Mouse (Mus musculus): ENCODE results near the gene Snrpa1. TPM values are rescaled to one million over a fixed set of nuclear protein-coding genes. Genes with fewer than 3 reads are reported as not detected.

Snrpa1 gene
- polyA plus RNA-seq, 1 experiment from 2014 or later, result 145 TPM

DNA sequence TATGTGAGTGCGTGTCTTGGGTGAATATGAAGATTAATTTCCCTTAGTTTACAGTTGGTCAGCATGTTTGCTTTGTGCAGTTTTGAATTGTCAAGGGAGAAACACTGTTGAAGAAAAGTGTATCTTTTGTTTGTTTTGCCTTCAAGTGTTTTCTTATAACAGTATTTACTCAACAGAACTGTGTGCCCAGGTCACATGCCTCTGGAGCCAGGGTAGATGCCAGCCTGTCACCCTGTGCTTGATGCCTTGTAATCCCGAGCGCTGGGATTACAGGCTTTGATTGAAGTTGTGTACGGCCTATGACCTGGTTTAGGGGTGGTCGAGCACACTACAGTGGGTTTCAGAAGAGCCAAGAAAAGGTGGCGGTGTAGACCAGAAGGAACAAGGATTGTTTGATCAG is 25.0 kb downstream of the Snrpa1 start:
- H3K9me3 ChIP-seq, result no peaks in the 10 kb centered on the region
- peaks cover 59% of the 10 kb centered on the region for H3K36me3 ChIP-seq
- no peak overlapping the region for H3K4me3 ChIP-seq
- H3K27ac ChIP-seq, result 0 out of 2 replicates have a peak overlapping the region, but pooled peaks have one; percentile 3
- ATAC-seq (ENCODE audit: insufficient number of reproducible peaks, low FRiP score, low TSS enrichment, low read depth), result no peak
- no peak overlapping the region for H3K9ac ChIP-seq
- H3K27me3 ChIP-seq, result no peaks in the 10 kb centered on the region
- H3K4me1 ChIP-seq, result peaks cover 19% of the 10 kb centered on the region
- no peak overlapping the region for H3K4me2 ChIP-seq
- 86% methylated on average over 6 of the region's 6 CpGs for WGBS

DNA sequence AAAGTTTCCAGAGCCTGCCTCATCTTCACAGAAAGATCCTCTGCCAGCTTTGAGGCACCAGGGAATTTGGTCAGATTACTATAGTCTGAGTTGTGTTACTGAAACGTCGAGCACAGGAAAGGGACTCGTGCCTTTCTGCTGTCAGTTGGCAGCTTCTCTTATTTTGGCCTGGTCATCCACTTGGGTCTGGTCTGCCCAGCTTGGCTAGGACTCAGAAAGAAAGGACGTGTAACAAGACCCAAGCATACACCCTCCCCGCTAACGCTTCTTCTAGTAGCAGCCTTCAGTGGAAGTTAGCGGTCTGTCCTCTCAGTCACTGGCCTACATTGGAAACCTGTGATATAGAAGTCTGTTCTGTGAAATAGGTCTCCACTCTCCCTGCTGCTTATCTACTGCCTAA is 25.7 kb downstream of the Snrpa1 start:
- H3K36me3 ChIP-seq, result peaks cover 65% of the 10 kb centered on the region
- whole genome bisulfite sequencing, result 81% methylated on average over 7 of the region's 7 CpGs
- H3K4me2 ChIP-seq, result no peak overlapping the region
- H3K27me3 ChIP-seq, result no peaks in the 10 kb centered on the region
- no peaks in the 10 kb centered on the region for H3K9me3 ChIP-seq
- H3K9ac ChIP-seq, result no peak overlapping the region
- H3K27ac ChIP-seq, result 0 out of 2 replicates have a peak overlapping the region, but pooled peaks have one; percentile 3
- peaks cover 17% of the 10 kb centered on the region for H3K4me1 ChIP-seq
- ATAC-seq (ENCODE audit: insufficient number of reproducible peaks, low FRiP score, low TSS enrichment, low read depth), result no peak
- no peak overlapping the region for H3K4me3 ChIP-seq

DNA sequence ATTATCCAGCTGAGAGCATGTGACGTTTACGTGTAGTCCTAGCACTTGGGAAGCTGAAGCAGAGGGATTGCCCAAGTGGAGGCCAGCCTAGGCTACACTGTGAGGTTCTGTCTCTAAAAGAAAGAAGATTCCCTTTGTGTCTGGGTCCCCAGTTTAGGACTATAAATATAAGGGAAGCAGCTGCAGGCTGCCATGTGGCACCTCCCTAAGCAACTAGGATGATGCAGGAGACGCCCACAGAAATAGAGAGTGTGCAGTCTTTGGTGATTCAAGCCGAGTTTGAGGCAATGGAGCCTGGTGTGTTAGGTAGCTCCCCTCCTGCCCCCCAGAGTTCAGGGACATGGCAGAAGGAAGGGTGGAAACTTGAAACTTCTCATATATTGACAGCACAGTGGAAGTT is 28.8 kb downstream of the Snrpa1 start:
- Histone ChIP-seq H3K4me3 (no peak overlapping the region), H3K4me1 (no peaks in the 10 kb centered on the region), H3K36me3 (peaks cover 94% of the 10 kb centered on the region), H3K9ac (no peak overlapping the region), H3K27me3 (no peaks in the 10 kb centered on the region), H3K27ac (no peak overlapping the region), H3K9me3 (no peaks in the 10 kb centered on the region), H3K4me2 (no peak overlapping the region)
- no peak for ATAC-seq (ENCODE audit: insufficient number of reproducible peaks, low FRiP score, low TSS enrichment, low read depth)
- WGBS, result 88% methylated on average over 4 of the region's 4 CpGs

DNA sequence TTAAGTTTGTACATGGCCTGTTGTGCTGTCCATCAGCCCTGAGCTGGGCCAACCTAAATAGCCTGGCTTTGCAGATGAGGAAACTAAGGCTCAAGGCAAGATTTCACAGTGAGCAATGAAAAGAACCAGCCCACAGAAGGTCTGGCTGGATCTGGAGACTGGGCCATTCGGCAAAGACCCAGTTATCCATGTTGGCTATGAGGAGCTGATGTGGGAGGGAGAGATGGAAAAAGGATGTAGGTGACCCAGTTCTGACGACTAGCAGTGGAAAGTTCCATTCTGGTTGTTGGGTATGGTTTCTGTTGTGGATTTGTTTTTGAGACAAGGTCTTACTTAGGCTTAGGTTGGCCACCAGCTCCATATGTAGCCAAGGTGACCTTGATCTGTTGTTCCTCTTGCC is 29.3 kb downstream of the Snrpa1 start:
- Histone ChIP-seq H3K9ac (no peak overlapping the region), H3K4me3 (no peak overlapping the region), H3K4me1 (no peaks in the 10 kb centered on the region), H3K36me3 (peaks cover 91% of the 10 kb centered on the region), H3K27me3 (no peaks in the 10 kb centered on the region), H3K4me2 (no peak overlapping the region), H3K9me3 (no peaks in the 10 kb centered on the region), H3K27ac (no peak overlapping the region)
- 88% methylated on average over 2 of the region's 2 CpGs for WGBS
- ATAC-seq (ENCODE audit: insufficient number of reproducible peaks, low FRiP score, low TSS enrichment, low read depth), result no peak

DNA sequence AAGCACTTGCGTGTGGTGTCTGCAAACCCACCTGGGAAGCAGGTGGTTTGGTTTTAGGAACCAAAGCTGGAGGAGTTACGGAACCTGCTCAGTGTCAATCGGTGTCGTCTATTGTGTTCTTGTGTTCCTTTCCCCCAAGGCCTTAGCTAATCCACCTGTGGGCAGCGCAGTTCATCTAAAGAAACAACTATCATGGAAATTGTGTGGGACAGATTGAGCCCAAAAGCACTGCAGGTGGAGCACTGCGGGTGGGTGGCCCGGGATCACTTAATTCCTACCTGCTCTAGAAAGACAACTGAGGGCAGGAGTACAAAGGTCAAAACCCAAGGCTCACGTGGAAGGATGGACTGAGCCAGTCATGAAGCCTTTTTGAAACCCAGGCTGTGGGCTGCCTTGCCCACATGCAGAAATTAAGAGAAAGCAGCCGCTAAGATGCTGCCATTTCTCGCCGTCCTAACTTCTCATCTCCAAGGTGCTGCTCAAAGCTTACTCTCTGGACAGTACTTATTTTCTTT is 31.9 kb downstream of the Snrpa1 start:
- WGBS, result 84% methylated on average over 11 of the region's 11 CpGs
- no peaks in the 10 kb centered on the region for H3K4me1 ChIP-seq
- H3K27ac ChIP-seq, result no peak overlapping the region
- no peak overlapping the region for H3K4me3 ChIP-seq
- H3K36me3 ChIP-seq, result peaks cover 66% of the 10 kb centered on the region
- no peak for ATAC-seq (ENCODE audit: insufficient number of reproducible peaks, low FRiP score, low TSS enrichment, low read depth)
- H3K9ac ChIP-seq, result no peak overlapping the region
- no peaks in the 10 kb centered on the region for H3K27me3 ChIP-seq
- no peak overlapping the region for H3K4me2 ChIP-seq
- no peaks in the 10 kb centered on the region for H3K9me3 ChIP-seq

DNA sequence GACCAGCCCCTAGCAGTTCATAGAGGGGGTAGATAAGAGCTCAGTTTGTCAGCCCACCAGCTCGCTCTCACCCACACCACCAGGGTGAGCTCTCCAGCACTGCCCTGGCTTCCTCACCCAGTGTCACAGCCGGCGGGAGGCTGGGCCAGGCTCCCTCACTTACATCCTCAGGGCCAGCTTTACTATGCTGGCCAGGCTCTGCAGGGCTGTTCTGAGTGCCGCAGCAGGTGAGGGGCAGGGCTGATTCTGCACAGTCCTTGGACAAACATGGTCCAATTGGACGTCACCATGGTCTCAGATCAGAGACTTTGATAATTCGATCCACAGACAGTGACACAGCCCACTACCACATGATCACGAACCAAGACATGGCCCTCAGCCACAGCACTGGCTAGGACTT is 32.8 kb downstream of the Snrpa1 start:
- H3K9ac ChIP-seq, result no peak overlapping the region
- no peaks in the 10 kb centered on the region for H3K4me1 ChIP-seq
- 87% methylated on average over 7 of the region's 7 CpGs for WGBS
- H3K36me3 ChIP-seq, result peaks cover 58% of the 10 kb centered on the region
- H3K27me3 ChIP-seq, result no peaks in the 10 kb centered on the region
- H3K27ac ChIP-seq, result no peak overlapping the region
- no peak overlapping the region for H3K4me2 ChIP-seq
- H3K4me3 ChIP-seq, result no peak overlapping the region
- no peak for ATAC-seq (ENCODE audit: insufficient number of reproducible peaks, low FRiP score, low TSS enrichment, low read depth)
- no peaks in the 10 kb centered on the region for H3K9me3 ChIP-seq

DNA sequence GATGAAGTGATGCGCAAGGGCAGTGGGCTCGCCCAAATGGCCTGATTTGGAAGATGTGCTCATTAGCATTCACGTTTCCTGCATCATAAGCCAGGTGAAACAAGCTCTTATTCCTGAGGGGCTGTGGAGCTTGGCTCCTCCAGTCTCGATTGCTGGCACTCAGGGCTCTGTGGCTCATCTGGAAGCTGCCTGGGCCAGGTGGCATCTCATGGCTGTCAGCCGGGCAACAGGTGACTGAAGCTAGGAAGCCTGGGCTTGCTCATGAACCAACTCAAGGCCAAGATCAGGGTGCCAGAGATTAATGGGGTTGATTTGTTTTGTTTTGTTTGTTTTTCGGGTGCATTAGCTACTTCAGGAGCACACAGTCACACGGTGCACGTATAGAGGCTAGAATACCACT is 33.9 kb downstream of the Snrpa1 start:
- H3K9ac ChIP-seq, result no peak overlapping the region
- H3K9me3 ChIP-seq, result no peaks in the 10 kb centered on the region
- 87% methylated on average over 8 of the region's 8 CpGs for WGBS
- no peak overlapping the region for H3K4me2 ChIP-seq
- H3K36me3 ChIP-seq, result peaks cover 47% of the 10 kb centered on the region
- no peaks in the 10 kb centered on the region for H3K4me1 ChIP-seq
- no peak overlapping the region for H3K27ac ChIP-seq
- no peak overlapping the region for H3K4me3 ChIP-seq
- ATAC-seq (ENCODE audit: insufficient number of reproducible peaks, low FRiP score, low TSS enrichment, low read depth), result no peak
- H3K27me3 ChIP-seq, result no peaks in the 10 kb centered on the region

DNA sequence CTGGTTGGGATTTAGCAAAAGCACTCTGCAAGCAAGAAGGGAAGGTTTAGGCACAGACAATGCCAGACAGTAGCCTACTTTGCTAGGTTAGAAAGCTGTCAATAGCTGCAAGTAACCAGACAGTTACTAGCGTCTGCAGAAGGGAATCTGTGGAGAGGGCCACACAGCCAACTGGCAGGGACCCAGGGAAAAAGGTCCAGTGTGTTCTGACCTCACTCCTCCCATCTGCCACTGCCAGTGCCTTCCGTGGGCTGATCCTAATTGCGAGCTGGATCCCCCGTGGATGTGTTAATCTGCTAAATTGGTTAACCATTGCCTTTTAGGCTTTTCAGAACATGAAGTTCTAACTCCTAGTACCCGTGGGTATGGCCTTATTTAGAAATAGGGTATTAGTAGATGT is 35.3 kb downstream of the Snrpa1 start:
- Histone ChIP-seq H3K9ac (no peak overlapping the region), H3K27me3 (no peaks in the 10 kb centered on the region), H3K4me3 (no peak overlapping the region), H3K36me3 (peaks cover 33% of the 10 kb centered on the region), H3K4me2 (no peak overlapping the region), H3K9me3 (no peaks in the 10 kb centered on the region), H3K4me1 (no peaks in the 10 kb centered on the region), H3K27ac (no peak overlapping the region)
- WGBS, result 66% methylated on average over 5 of the region's 5 CpGs
- no peak for ATAC-seq (ENCODE audit: insufficient number of reproducible peaks, low FRiP score, low TSS enrichment, low read depth)

DNA sequence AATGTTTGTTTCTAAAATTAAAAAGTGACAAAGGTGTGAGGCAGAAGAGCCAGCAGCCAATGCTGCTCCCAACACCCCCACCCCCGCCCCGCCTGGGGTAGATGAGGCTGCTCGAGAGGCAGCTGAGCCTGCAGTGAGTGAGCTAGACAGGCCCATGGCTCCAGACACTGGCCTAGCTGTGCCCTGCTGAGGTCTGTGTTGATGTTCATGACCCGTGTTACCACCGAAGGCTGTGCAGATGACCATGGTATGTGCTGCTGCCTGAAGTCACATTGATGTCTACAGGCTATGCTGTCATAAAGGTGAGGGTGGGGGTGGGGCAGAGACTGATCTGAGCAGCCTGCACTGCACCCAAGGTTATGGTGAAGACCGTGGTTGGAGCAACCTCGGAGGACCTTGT is 40.0 kb downstream of the Snrpa1 start:
- no peak overlapping the region for H3K4me3 ChIP-seq
- no peak overlapping the region for H3K4me2 ChIP-seq
- 0 out of 2 replicates have a peak, but pooled peaks have one; percentile 45 for ATAC-seq (ENCODE audit: insufficient number of reproducible peaks, low FRiP score, low TSS enrichment, low read depth)
- no peaks in the 10 kb centered on the region for H3K9me3 ChIP-seq
- H3K36me3 ChIP-seq, result no peaks in the 10 kb centered on the region
- no peak overlapping the region for H3K27ac ChIP-seq
- WGBS, result 78% methylated on average over 7 of the region's 7 CpGs
- H3K4me1 ChIP-seq, result no peaks in the 10 kb centered on the region
- peaks cover 5% of the 10 kb centered on the region; the same call in 1 of the 2 replicates for H3K27me3 ChIP-seq
- H3K9ac ChIP-seq, result no peak overlapping the region

DNA sequence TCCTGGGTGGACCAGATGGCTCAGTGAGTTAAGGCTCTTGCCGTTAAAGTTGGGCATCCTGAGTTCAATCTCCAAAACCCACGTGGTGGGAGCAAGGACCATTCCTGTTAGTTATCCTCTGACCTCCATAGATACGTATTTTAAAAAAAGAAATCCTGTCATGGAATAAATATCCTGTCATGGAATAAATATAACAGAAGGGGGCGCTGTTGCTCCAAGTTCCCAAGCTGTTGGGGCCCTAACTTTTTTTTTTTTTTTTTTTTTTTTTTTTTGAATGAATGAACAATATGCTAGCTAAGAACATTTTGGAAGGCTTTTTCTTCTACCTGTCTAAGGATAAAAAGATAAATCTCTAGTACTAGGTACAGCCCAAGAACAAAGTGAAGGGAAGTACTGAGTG is 43.1 kb downstream of the Snrpa1 start:
- no peaks in the 10 kb centered on the region for H3K36me3 ChIP-seq
- H3K27ac ChIP-seq, result no peak overlapping the region
- H3K9ac ChIP-seq, result no peak overlapping the region
- no peak overlapping the region for H3K4me3 ChIP-seq
- H3K4me2 ChIP-seq, result no peak overlapping the region
- 6% methylated on average over 4 of the region's 4 CpGs for WGBS
- H3K9me3 ChIP-seq, result no peaks in the 10 kb centered on the region
- H3K4me1 ChIP-seq, result peaks cover 2% of the 10 kb centered on the region
- H3K27me3 ChIP-seq, result peaks cover 5% of the 10 kb centered on the region; the same call in 1 of the 2 replicates
- no peak for ATAC-seq (ENCODE audit: insufficient number of reproducible peaks, low FRiP score, low TSS enrichment, low read depth)

DNA sequence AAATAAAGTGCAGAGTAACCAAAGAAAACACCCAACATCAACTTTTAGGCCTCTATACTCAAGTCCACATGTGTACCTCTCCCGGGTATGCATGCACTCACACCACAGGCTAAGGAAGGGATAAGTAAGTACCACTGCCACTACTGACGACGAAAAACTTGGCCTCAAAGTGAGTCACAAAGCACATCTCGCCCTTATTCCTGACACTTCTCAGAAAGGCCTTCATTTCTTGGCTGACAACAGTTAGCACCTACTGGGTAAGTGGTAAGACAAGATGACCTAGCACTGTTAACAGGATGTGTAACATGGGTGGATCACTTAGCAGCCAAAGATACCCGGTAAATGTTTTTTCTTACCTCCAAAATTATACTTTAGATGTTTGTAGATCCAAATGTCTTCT is 45.7 kb downstream of the Snrpa1 start:
- Histone ChIP-seq H3K4me2 (no peak overlapping the region), H3K27me3 (peaks cover 5% of the 10 kb centered on the region; the same call in 1 of the 2 replicates), H3K36me3 (no peaks in the 10 kb centered on the region), H3K9ac (no peak overlapping the region), H3K4me3 (no peak overlapping the region), H3K27ac (no peak overlapping the region), H3K9me3 (no peaks in the 10 kb centered on the region), H3K4me1 (peaks cover 11% of the 10 kb centered on the region)
- ATAC-seq (ENCODE audit: insufficient number of reproducible peaks, low FRiP score, low TSS enrichment, low read depth), result no peak
- WGBS, result 87% methylated on average over 5 of the region's 5 CpGs

DNA sequence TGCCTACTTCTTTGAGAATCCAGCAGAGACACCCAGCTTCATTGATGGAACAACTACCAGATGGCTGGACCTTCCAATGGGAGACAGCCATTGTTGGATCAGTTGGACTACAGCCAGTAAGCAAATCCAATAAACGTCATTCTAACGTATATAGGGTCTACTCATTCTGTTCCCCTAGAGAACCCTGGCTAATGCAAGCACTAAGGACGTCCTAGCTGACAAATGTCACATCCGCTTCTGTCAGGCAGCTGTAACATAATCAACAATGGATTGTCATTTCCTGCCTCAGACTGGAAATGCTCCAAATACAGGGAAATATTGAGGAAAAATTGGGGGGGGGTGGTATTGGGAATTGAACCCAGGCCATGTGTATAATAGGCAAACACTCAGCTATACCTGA is 47.0 kb downstream of the Snrpa1 start:
- H3K9me3 ChIP-seq, result no peaks in the 10 kb centered on the region
- peaks cover 11% of the 10 kb centered on the region for H3K4me1 ChIP-seq
- H3K4me3 ChIP-seq, result no peak overlapping the region
- H3K36me3 ChIP-seq, result no peaks in the 10 kb centered on the region
- 43% methylated on average over 4 of the region's 4 CpGs for WGBS
- peaks cover 4% of the 10 kb centered on the region; the same call in 1 of the 2 replicates for H3K27me3 ChIP-seq
- H3K27ac ChIP-seq, result no peak overlapping the region
- H3K4me2 ChIP-seq, result no peak overlapping the region
- no peak overlapping the region for H3K9ac ChIP-seq
- ATAC-seq (ENCODE audit: insufficient number of reproducible peaks, low FRiP score, low TSS enrichment, low read depth), result no peak

DNA sequence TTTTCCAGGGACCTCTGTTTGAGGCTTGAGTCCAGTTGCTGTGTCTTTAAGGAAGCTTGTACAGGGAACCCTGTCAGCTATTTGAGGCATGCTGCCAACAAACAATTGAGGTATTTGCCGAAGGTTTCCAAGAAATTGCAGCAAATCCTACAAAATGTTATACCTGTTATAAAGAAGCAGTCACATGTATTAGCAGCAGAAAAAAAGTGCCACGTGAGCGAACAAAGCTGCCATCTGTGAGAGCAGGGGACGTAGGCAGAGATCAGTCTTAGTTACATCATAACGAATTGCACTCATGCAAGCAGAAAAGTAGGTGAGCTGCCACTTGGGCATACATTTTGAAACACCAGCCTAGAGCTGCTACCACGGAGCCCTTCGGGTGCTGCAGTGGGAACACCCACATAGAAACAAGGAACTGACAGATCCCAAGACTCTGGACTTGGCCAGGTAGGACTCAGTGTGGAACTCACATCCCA is 47.8 kb downstream of the Snrpa1 start:
- H3K9ac ChIP-seq, result no peak overlapping the region
- H3K4me3 ChIP-seq, result no peak overlapping the region
- H3K4me1 ChIP-seq, result peaks cover 18% of the 10 kb centered on the region
- H3K9me3 ChIP-seq, result no peaks in the 10 kb centered on the region
- H3K4me2 ChIP-seq, result 0 out of 2 replicates have a peak overlapping the region, but pooled peaks have one; percentile 8
- no peaks in the 10 kb centered on the region for H3K36me3 ChIP-seq
- WGBS, result 41% methylated on average over 7 of the region's 7 CpGs
- H3K27me3 ChIP-seq, result no peaks in the 10 kb centered on the region
- ATAC-seq (ENCODE audit: insufficient number of reproducible peaks, low FRiP score, low TSS enrichment, low read depth), result no peak
- H3K27ac ChIP-seq, result peak overlapping the region; percentile 39; the same call in 1 of the 2 replicates
